Mouse (Mus musculus) thymus, postnatal 10 days (tissue): Measurements from ENCODE around the gene Hist2h2ac.
"Not testable (repeated sequence)": the region's sequence is repeated elsewhere in the genome, so short reads cannot be mapped to it uniquely, and the experiment has no call there.

Experiments
- DNase-seq, 2 experiments: peaks; one replicate each; pipeline ENCODE4 v3.0.0; 2021; ENCODE audit warnings: low spot score in 2 of 2

The Hist2h2ac gene

DNA sequence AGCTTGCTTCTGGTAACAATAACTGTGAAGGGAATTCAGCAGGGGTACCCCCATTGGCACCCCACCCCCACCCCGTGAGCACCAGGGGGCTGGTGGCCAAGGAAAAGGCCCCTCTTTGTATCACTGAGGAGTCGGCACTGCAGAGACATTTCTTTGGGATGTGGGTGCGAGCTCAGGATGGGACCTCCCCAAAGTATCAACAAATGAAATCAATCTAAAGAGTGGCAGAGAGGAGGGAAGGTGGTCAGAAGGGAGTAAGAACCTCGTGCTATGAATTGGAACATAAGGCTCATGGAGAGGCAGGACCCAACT is 28.3 kb upstream of the Hist2h2ac start:
- peak in 1 of 2 experiments; percentile 20 for DNase-seq

- no peak for DNase-seq
Measured at GRCm38 (mm10) chr3:96248141-96249033, 27.7 kb upstream of the Hist2h2ac start.

GRCm38 (mm10) chr3:96247356-96248140 is 26.9 kb upstream of the Hist2h2ac start:
- DNase-seq = no peak

- DNase-seq = not testable (repeated sequence)
Measured at GRCm38 (mm10) chr3:96246427-96246856, 25.8 kb upstream of the Hist2h2ac start, which contains the start of gene Hist2h3c1. Gene Hist2h3c1 (plus strand): TSS chr3:96246685.

DNA sequence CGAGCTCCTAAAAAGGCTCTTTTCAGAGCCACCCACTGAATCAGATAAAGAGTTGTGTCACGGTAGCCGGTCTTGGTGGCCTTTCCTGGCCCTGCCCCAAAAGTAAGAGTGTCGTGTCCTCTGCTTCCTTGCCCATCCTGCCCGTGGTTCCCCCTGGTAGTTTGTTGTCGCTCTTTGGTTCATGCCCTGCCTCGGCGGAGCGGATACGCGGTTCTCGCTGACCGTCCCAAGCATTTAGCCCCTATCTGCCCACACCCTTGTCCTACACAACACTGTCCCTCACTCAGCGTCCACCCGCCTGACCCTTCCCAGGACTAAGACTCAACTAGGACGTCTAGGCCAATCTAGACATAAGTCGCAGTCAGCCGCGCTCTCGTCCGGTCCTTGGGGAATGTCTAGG is 25.3 kb upstream of the Hist2h2ac start:
- DNase-seq = not testable (repeated sequence)

DNA sequence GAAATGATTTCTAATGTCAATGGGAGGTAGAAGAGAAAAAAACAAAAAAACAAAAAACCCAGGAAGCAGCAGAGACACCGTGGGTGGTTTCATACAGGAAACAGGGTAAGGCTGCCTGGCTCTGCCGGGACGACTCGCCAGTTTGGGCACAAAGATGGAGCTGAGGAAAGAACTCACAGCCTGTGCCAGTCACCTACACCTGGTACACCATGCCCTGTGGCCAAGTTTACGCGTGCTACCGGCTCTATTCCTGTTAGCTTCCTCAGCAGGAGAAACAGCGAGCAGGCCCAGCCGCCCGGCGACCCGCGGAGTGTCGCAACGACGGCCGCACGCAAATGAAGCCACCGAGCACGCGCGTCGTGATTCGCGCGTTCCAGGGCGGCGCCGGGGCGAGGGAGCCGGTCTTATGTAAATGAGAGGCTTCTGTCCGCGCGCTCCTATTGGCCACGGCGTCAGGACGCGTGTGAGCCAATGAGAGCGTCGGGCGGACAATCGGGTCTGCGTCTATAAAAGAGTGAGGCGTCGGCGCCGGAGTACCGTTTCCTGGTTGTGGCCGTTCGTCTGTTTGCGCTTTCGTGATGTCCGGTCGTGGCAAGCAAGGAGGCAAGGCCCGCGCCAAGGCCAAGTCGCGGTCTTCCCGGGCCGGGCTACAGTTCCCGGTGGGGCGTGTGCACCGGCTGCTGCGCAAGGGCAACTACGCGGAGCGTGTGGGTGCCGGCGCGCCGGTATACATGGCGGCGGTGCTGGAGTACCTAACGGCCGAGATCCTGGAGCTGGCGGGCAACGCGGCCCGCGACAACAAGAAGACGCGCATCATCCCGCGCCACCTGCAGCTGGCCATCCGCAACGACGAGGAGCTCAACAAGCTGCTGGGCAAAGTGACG is 24.6 kb upstream of the Hist2h2ac start, which contains the start of gene Hist2h2aa1:
Gene Hist2h2aa1 (plus strand): TSS at position 495 of the 884 bp plus-strand sequence.
- DNase-seq = peak; percentile 78 to 82

- DNase-seq = no peak
Measured at GRCm38 (mm10) chr3:96243921-96244572, 23.4 kb upstream of the Hist2h2ac start.

- no peak for DNase-seq
Measured at GRCm38 (mm10) chr3:96240799-96241197, 20.1 kb upstream of the Hist2h2ac start.

GRCm38 (mm10) chr3:96239949-96240798 is 19.5 kb upstream of the Hist2h2ac start, which contains the start of gene Hist2h2aa2:
Gene Hist2h2aa2 (minus strand): TSS chr3:96240276.
- peak; percentile 92 to 95 for DNase-seq

DNA sequence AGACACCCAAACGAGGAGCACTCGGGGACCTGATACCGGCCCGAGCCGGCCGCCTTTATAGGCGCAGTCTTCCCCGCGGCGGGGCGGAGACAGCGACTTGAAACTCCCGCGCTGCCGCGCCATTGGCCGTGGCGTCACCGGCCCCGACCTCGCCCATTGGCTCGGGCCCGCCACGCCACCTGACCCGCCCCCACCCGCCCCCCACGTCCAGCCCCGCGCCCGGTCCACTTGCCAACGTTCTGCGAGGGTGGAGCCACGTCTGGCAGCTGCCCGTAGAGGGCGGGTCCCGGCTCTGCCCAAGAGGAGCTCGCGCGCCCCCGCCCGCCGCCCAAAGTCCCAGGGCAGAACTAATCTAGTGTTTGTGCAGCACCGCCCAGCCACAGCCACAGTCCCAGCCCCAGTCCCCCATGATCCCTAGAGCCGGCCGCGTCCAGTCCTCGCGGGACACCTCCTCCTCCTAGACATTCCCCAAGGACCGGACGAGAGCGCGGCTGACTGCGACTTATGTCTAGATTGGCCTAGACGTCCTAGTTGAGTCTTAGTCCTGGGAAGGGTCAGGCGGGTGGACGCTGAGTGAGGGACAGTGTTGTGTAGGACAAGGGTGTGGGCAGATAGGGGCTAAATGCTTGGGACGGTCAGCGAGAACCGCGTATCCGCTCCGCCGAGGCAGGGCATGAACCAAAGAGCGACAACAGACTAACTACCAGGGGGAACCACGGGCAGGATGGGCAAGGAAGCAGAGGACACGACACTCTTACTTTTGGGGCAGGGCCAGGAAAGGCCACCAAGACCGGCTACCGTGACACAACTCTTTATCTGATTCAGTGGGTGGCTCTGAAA is 18.5 kb upstream of the Hist2h2ac start, which contains the start of gene Hist2h3c2:
Gene Hist2h3c2 (minus strand): TSS at position 174 of the 840 bp plus-strand sequence.
- peak in 1 of 2 experiments; percentile 27 for DNase-seq

DNA sequence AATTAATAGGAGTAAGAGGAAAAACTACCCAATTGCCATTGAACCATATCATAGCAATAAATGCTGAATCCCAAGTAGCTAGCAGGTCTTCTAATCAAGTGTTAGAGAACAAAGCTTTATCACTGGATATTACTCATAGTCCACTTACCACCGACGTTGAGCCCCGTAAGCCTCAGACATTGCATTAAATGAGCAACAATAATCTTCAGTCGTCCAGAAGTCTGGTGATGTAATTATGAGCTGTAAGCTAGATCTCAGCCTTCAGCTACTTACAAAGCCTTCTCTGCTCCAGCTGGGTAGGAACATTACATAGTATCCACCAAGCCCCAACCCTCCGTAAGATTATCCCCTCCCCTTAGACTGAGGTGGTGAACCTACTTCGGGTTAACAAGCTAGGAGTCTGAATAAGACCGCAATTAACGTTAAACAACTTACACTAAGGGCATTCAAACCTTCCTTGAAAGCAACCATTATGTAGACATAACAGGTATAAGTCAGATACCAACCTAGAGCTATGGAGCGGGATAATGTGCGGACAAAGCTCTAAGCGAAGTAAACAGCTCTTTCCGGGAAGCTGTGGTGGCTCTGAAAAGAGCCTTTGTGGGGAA is 17.3 kb upstream of the Hist2h2ac start:
- no peak for DNase-seq

- no peak for DNase-seq
Measured at GRCm38 (mm10) chr3:96237335-96237903, 16.7 kb upstream of the Hist2h2ac start.

DNA sequence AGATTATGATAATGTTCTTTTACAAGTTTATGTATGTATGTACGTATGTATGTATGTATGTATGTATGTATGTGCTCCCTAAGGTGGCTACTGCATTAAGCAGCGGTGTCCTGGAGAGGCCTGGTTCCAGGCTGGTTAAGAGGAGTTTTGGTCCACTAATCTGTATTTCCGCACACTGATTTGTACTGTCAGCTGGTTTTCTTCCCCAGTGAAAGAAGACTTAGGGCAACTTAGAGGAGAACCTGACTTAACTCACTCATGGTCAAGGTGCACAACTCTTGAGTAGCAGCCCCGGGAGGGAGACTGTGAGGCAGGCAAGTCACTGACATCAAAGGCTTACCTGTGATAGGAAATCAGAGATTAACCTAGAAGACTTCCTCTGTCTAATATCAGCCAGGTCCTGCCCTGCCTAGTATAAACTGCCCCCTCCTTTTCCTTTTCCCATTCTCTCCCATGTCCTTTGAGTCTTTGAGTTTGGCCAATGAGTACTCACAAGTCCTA is 16.2 kb upstream of the Hist2h2ac start:
- DNase-seq = no peak

GRCm38 (mm10) chr3:96235836-96236235 is 15.2 kb upstream of the Hist2h2ac start:
- DNase-seq = no peak

GRCm38 (mm10) chr3:96234914-96235313 is 14.2 kb upstream of the Hist2h2ac start:
- DNase-seq = no peak

DNA sequence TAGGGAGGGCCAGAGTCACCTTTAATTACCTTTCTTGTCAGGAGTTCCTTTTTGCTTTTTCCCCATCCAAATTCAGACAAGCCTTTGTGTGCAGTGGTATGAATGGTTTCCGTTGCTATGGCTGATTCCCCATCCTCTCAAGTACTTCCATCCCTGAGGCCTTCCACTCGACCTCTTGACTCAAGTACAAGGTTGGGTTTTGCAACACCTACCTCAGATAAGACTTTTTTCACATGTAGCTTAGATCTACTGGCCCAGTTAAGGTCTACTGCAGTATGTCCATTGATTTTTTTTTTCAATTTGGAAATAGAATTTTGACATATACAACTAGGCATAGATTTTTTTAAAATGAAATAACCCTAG is 11.1 kb upstream of the Hist2h2ac start:
- no peak for DNase-seq

GRCm38 (mm10) chr3:96230910-96231757 is 10.5 kb upstream of the Hist2h2ac start:
- no peak for DNase-seq
